Mouse (Mus musculus) spleen, adult 12 weeks (tissue): ENCODE measurements around the gene Usf1.

Source experiments
- DNase-seq: peaks from one replicate; pipeline ENCODE4 v3.0.0; 2022; ENCODE audit warnings: low spot score

Gene Usf1

GRCm38 (mm10) chr1:171410947-171411484, at the start of gene Usf1:
Gene Usf1, plus strand, starts transcription at chr1:171411313.
- DNase-seq: peak; percentile 89

GRCm38 (mm10) chr1:171365934-171366333, 45.2 kb upstream of the Usf1 start:
- no peak for DNase-seq

DNA sequence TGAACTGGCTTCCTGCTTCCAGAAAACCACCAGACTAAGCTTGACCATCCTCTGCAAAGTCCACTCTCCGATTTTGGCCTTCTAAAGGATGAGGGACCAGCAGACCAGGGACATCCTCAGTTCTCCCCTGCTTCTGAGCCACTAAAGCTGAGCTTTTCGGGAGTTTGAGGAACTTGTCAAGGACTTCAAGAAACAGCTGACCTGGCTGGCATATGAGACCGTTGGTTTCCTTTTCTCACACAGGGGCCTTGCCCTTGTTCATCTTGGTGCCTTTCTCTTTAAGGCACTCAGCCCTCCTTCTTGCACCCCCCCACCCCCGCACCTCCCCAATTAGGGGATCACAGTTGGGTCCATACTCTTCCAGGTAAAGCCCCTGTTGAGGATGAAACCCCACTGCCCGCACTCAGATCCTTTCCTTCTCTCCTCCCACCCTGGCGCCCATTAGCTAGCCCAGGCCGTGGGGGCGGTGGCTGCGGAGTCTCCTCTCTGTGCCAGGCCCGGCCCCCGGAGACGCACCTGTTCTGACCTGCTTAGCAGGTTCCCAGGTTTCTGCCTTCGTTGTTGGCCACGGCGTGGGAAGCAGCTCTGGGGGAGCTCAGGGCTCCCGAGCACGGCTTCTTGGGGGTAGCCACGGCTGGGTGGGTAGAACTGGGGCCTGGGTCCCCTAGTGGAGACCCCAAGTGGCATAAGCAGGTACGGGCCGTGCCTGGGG, 41.1 kb upstream of the Usf1 start, which contains the start of gene Nectin4:
Gene Nectin4 (plus strand): TSS at position 255 of the 712 bp plus-strand sequence.
- DNase-seq: no peak

DNA sequence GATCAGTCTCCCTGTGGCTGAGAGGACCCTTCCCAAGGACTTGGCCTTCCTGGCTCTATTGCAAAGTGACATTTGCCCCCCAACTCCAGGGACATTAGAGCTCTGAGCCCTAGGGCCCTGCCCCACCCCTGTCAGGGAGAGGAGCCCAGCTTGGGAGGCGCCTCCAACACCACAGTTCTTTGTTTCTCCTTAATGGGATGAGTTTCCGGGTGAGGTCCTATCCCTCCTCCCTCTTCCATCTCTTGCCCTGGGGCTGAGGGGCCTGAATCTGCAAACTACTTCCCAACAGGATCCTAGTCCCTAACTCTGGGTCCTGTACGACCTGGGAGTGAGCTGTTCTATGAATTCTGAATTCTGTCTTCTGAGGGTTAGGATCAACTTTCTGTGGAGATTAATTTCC, 38.2 kb upstream of the Usf1 start:
- DNase-seq: no peak

DNA sequence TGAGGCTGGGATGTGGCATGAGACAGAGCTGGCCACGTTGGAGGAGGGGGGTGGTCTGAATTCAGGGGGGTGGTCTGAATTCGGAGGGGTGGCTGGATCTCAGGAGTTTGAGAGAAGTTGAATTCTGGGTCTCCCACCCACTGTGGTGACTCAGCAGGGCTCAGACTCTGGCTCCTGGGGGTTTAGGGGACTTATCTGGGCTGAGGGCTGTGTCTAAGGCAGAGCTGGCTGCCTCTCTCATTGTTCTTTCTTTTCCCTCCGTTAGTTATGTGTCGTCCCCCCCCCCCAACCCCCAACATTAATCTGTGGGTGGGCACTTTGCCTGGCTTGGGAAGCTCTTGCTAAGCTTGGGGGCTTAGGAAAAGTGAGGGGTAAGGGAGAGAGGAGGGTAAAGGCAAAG, 37.2 kb upstream of the Usf1 start:
- no peak for DNase-seq

- no peak for DNase-seq
These were observed 35.4 kb upstream of the Usf1 start for GRCm38 (mm10) chr1:171375646-171376097.

DNA sequence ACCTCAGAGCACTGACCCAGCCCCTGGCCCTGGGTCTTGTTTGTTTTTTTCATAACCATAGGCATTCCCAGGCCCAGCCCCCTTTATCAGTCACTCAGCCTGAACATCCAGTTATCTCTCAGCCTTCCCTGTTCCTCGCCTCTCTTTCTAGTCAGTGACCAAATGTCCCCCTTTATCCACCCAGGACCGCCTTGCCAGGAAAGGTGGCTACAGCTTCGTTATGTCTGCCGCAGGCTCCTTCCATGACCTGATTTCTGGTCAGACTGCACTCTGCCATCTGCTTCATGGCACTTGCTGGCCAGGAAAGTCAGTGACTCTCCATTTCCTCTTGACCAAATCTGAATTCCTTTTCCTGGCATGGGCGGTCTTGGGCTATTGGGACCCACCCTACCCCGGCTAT, 32.8 kb upstream of the Usf1 start:
- DNase-seq: no peak

- peak; percentile 60 for DNase-seq
These were observed 31.0 kb upstream of the Usf1 start for GRCm38 (mm10) chr1:171379935-171380599.

DNA sequence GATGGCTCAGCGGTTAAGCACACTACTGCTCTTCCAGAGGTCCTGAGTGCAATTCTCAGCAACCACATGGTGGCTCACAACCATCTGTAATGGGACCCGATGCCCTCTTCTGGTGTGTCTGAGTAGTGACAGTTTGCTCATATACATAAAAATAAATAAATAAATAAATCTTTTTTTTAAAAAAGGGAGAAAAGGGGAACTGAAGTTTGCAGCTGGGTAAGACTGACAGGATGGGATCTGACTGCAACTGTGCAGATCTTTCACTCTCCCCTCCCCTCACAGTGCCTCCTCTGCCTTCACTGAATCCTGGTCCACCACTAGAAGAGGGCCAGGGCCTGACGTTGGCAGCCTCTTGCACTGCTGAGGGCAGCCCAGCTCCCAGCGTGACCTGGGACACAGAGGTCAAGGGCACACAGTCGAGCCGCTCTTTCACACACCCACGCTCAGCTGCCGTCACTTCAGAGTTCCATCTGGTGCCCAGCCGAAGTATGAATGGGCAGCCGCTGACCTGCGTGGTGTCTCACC, 29.0 kb upstream of the Usf1 start:
- no peak for DNase-seq

DNA sequence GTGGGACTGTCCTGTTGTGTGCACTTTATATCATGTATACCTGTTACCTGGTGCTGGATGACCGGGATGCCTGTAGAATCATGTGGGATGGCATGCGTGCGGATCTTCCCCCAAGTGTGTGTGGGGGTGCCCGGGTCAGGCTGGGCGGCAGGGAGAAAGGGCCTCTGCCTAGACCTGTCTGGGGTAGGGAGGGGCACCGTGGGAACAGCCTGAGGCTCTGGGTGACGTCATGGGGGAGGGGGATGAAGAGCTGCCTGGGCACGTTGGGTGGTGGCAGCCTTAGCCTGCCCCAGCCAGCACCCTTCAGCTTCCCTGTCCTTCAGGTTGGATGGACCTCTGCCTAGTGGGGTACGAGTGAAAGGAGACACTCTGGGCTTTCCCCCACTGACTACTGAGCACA, 26.8 kb upstream of the Usf1 start:
- DNase-seq: no peak

DNA sequence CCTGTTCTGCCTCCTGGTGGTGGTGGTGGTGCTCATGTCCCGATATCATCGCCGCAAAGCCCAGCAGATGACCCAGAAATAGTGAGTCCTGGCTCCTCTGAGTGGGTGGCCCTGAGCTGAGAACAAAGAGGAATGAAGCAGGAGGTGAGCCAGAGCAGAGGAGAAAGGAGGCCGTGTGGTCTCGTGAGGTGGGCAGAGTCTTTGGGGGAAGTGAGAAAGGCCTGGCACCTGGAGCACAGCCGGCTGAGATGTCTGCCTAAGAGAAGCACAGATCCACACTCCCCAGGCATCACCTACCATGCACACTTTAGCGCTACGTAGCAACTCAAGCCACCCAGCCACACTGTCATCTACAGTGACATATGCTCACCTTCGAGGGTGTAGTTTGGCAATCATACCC, 25.9 kb upstream of the Usf1 start:
- DNase-seq: no peak

DNA sequence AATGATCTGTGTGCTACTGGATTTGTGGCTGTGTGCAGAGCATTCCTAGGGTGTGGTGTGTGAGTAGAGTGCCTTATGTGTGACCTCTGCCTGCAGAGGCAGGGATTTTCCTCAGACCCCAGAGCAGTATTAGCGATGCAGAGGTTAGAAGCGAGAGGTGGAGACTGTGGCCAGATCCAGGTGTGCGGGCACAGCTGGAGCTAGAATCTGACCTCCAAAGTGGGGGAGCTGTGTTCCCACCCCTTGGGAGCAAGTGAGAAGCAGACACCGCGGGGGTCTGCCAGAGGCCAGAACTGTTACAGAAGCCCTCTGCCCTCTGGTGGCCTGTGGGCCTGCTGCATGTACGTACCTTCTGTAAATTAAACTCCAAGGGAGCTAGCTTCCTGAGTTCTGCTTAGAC, 24.0 kb upstream of the Usf1 start:
- DNase-seq: no peak

DNA sequence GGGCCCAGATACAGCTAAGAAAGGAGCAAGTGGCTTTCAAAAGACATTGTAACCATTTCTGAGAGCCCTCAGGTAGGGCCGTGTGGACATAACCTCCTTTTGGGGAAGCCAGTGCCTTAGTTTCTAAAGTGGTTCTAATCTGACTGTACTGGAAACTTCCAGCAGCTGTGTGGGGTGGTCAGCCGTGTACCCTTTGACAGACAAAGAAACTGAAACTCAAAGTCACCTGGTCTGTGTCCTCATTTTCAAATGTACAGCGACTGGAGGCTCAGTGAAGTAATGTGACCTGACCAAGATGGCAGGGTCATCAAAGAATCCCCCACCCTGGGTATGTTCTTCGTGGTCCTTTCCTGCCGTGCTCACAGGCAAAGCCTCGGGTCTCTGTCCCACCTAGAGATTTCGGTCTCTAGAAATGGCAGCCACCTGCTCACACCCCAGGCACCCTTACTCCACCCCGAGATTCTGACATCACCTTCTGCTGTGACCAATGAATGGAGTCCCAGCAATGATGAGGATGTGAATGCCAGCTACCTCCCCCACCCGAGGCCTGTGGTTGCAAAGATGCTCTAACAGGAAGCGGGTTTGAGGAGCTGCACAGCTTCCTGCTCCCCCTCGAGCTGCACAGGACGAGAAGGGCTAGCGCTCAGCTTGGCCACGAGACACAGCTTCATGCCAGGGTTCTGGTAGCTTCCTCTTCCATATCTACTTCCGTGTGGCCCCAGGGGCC, 22.6 kb upstream of the Usf1 start, which contains the start of gene Arhgap30:
Gene Arhgap30 (plus strand): TSS at position 579 of the 727 bp plus-strand sequence.
- DNase-seq: peak; percentile 78

GRCm38 (mm10) chr1:171390101-171390500, 21.0 kb upstream of the Usf1 start:
- DNase-seq: peak; percentile 54

DNA sequence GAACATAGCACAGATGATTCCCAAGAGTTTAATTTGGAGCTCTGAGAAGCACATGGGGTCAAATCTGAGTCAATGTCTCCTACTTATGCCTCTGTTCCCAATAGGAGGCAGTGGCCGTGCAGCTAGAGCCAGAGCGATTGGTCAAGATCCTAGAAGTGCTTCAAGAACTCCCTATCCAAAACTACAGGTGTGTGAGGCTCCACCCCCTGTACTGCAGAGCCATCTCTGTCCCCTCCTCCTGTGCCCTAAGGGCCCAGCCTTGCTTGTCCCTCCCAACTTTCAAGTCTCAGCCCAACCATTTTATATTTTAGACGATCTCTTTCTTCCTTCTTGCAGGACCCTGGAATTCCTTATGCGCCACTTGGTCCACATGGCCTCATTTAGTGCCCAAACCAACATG, 9.3 kb upstream of the Usf1 start:
- no peak for DNase-seq

DNA sequence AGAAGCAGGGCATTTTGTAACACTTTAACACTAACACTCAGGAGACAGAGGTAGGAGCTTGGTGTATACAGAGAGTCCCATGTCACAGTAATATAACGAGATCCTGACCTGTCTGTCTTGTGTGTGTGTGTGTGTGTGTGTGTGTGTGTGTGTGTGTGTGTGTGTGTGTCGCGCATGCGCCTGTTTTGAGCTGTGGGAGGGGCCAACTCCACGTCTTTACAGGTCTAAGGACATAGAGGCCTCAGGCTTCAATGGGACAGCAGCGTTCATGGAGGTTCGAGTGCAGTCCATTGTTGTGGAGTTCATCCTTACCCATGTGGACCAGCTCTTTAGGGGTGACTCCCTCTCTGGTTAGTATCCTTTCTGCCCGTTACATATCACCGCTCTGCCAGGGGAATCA, 8.1 kb upstream of the Usf1 start:
- no peak for DNase-seq

- no peak for DNase-seq
These were observed 3.9 kb upstream of the Usf1 start for GRCm38 (mm10) chr1:171407263-171407662.

DNA sequence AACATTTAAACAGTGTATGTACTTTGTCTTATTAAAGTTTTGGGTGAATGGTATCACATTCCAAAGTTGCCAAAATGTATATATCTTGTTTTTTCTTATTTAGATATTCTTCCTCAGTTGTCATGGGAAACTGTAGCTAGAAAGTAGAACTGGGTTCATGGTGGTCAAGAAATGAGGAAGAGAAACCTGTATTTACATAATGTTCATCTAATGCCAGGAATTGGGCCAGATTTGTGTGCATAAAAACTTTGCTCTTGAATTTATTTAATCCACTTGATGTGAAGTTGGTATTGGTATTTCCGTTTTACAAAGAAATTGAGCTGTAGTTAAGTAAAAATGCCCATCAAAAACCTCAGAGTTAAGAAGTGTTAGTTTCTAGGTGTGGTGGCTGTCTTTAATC, 882 bp upstream of the Usf1 start:
- DNase-seq: no peak

GRCm38 (mm10) chr1:171411492-171411941, 404 bp downstream of the Usf1 start:
- no peak for DNase-seq

- peak; percentile 37 for DNase-seq
These were observed 908 bp downstream of the Usf1 start for GRCm38 (mm10) chr1:171412001-171412441.

- DNase-seq: no peak
These were observed 1.3 kb downstream of the Usf1 start for GRCm38 (mm10) chr1:171412446-171412845.

GRCm38 (mm10) chr1:171413608-171414007, 2.5 kb downstream of the Usf1 start:
- no peak for DNase-seq
